Mouse (Mus musculus): ENCODE measurements around the gene Scmh1.

The Scmh1 gene

DNA sequence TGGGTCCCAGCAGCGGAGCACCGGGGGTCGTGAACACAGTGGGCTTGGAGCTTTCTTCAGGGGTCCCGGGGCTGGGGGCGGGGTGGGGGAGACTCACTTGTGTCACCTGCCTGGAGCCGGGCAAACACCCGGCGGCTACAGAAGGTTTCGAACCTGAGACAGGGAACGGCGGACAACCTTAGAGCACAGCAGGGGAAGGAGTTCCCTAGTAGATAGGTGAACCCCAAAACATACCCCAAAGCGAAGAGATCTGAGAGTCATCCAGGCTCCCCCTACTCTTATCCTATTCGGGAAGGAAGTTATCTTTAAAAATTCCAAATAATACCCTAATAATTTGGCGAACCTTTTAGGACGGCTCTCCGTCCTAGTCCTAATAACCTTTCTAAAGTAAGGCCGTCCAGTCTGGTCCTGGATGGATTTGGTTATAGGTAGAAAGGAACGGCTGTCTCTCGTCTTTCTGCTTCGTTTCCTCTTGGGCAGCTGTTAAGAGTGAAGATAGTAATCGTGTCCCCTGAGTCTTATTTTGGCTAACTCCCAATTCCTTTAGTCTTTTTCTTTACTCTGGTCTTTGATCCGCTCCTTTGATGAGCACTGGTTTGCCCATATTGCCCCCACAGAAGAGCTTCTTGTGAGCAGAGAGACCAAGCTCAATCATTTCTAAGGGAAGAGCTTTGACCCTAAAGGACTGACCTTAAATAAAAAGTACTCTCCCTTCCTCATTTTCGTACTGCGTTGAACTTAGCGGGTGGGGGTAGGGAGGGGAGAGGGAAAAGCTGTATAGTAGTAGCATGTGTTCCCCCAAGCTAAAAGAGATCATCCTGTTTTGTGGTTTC lies 941 bp downstream of the Scmh1 start:
- DNase-seq (ENCODE audit: low spot score), result no peak

- DNase-seq (ENCODE audit: low spot score), result no peak
Observed at GRCm38 (mm10) chr4:120406639-120407273, 1.7 kb downstream of the Scmh1 start.

DNA sequence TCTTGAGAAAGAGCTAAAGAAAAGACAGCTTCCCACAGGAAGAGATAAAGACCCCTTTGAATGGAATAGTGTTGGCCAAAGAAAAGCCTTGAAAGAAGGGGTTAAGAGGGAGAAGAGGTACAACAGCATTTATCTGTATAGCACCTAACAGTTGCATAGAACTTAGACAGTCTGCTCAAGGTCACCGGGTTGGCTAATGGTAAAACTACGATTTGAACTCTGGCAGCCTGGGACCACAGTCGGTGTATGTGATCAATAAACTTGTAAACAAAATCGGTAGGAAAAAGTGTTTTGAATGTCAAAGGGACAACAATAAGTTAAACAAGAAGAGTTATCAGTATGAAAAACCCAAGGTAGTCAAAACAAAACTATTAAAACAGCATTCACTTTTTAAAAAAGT lies 13.0 kb downstream of the Scmh1 start:
- DNase-seq (ENCODE audit: low spot score), result no peak

DNA sequence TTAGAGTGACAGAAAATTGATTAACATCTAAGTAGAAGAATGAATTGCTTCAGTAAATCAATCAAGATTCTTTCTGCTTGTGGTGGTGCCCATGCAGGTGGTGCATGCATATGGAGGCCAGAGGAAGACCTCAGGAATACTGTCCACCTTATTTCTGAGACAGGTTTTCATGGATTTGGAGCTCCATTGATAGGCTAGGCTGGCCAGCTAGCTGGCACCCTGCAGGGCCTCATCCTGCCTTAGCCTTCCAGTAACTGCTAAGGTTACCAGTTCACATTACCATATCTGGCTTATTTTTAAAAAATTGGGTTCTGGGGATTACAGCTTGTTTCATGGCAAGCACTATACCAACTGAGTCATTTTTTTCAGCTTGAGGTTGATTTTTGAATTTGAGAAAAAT lies 15.1 kb downstream of the Scmh1 start:
- no peak for DNase-seq (ENCODE audit: low spot score)

DNA sequence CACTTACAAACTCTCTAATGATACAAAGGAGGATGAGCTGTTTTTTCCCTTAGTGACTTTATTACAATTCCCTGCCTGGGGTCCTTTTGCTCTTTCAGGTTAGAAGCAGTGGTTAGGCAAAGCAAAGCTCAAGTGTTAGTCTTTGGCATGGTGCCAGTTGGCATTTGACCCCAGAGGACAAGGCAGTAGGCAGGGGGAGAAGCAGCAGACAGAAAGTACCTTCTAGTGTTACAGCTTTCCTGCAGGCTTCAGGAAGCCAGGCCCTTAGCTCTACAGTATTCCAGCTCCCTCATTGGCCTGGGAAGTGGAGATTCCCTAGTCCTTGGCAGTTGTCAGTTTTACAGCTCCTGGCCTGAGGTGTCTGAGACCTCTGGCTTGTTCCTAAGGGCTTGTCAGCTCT lies 15.6 kb downstream of the Scmh1 start:
- no peak for DNase-seq (ENCODE audit: low spot score)

DNA sequence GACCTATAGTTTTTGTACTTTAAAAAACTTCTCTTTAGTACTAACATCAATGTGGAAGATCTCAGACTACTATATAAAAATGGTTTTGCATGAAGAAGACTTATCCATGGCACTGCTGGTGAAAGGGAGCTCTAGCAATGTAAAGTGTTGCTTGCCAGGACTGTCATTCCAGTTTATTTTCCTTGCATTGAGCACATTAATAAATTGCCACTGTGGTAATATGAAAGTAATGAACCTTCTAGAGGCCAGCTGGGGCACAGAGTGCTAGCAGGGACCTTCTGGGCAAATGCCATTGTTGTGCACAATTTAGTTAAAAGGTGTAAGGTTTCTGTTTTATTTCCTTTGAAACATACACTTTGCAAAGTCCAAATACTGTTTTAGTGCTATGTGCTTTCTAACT lies 25.5 kb downstream of the Scmh1 start:
- no peak for DNase-seq (ENCODE audit: low spot score)

GRCm38 (mm10) chr4:120432599-120433373 lies 27.7 kb downstream of the Scmh1 start:
- DNase-seq (ENCODE audit: low spot score), result no peak

- DNase-seq (ENCODE audit: low spot score), result no peak
Observed at GRCm38 (mm10) chr4:120461741-120462140, 56.7 kb downstream of the Scmh1 start.

DNA sequence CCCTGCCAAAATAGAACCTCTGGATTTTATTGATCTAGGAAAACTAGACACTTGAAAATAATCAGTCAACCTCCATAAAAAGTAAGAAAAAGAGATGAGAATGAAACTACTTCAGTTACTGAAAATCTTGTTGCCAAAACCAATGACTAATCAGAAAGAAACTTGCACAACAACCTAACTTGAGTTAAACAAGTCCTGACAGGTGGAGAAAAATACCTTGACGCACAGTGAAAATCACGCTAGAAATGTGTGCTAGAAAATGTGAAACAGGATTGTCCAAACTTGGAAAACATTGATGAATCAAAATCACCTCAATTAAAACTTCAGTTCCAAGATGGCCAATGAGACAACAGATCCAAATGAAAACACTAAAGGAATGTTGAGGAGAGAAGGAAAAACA lies 67.9 kb downstream of the Scmh1 start:
- DNase-seq (ENCODE audit: low spot score), result no peak

GRCm38 (mm10) chr4:120487707-120488106 lies 82.6 kb downstream of the Scmh1 start:
- DNase-seq (ENCODE audit: low spot score), result no peak

DNA sequence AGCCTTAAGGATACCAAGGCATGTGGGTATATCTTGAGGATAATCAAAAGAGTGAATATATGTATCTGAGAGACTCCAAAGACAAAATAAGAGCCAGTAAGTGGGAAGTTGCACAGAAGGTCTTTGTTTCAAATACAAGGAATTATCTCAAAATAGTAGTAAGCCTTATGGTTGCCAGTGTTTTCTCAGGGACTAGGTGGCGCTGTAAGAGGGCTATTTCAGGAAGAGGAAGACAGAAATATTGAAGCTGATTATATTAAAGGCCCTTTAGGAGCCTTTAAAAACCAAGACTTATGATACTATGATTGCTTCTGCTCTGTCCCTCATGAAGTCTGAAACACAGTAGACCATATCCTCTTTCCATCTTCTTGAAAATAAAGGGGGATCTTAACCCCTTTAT lies 101.9 kb downstream of the Scmh1 start:
- DNase-seq (ENCODE audit: low spot score), result no peak

DNA sequence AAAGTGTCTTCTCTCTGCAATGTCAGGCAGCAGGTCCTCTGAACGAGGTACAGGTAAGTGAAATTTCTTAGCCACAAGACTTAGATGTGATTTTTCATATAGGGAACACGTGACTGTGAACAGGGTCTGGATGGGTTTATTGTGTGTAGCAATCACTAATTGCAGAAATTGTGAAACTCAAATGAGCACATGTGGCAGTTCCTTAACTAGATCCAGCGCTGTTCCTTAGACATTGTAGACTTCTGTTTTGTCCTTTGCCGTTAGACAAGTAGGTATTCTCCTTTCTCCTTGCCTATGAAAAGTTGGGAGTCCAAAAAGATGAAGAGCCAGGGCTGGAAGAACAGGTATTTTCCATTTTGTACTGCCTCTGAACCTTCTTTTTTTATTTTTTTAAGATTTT lies 106.1 kb downstream of the Scmh1 start:
- DNase-seq (ENCODE audit: low spot score), result no peak

DNA sequence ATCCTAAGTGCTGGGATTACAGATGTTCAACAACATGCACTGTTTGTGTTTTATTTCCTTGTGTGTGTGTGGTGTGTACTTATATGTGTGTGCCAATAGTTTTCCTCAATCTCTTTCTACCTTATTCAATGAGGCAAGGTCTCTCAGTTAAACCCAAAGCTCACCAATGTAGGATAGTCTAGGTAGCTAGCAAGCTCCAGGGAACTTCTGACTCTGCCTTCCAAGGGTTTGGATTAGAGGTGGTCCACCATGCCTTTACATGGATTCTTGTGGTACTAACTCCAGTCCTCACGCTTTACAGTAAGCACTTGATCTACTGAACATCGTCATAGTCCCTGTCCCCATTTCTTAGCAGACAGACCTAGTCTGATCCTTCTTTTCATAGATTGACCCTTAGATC lies 109.3 kb downstream of the Scmh1 start:
- no peak for DNase-seq (ENCODE audit: low spot score)

- peak; percentile 21 for DNase-seq (ENCODE audit: low spot score)
Observed at GRCm38 (mm10) chr4:120516491-120516890, 111.4 kb downstream of the Scmh1 start.

DNA sequence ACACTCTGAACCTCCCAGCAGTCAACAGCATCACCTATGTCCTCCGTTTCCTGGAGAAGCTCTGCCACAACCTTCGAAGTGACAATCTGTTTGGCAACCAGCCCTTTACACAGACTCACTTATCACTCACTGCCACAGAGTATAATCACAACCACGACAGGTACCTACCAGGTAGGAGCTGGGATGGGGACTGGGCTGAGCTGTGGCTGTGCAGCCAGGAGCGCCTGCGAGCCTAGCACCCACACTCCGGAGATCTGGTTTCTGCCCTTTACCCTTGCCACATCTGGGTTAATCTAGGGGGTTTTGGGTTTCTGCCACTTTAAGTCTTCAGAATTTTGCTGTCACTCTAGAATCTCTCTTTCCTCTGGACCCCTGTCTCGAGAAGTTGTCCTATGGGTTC lies 111.8 kb downstream of the Scmh1 start:
- no peak for DNase-seq (ENCODE audit: low spot score)

DNA sequence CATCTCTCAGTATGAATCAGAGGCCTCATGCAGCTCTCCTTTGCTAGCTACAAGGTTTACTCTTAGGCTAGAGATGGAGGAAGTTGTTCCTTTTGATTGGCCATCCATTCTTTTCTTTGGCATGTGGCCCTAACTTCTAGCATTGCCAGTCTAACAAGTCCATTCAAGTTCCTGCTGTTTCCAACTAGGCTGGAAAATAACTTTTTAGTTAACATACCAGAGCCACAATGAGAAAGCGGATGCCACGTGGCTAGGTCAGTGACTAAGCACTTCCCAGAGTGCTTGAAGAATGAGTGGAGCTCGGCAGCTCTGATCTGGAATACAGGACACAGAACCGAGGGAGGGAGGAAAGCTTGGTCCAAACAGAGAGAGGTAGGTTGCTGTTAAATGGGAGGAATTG lies 112.3 kb downstream of the Scmh1 start:
- DNase-seq (ENCODE audit: low spot score), result no peak

DNA sequence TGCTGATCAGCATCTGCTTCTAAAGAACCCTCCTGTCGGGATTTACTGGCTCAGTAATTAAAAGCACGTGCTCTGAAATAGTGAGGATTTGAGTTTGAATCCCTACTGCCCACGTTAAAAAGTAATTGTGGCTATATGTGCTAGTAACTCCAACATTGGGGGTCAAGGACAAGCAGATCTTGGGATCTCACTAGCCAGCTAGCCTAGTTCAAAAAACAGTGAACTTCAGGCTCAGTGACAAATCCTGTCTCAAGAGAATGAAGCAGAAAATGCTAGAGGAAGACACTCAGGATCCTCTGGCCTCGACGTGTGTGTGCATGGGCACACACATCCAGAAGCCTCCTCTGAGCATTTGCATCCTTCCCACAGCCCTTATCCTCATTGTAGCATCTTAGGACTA lies 116.7 kb downstream of the Scmh1 start:
- no peak for DNase-seq (ENCODE audit: low spot score)

DNA sequence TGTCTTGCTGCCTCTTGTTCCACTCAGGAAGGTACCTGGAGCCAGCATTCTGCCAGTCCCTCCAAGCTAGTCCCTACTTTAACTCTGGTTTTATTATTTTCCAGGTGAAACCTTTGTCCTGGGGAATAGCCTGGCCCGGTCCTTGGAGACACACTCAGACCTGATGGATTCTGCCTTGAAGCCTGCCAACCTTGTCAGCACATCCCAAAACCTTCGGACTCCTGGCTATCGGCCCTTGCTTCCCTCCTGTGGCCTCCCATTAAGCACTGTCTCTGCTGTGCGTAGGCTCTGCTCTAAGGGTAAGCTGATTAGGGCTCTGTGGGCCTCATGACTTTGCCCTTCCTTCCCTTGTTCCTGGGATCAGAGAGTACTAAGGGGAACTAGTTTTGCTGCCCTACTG lies 117.3 kb downstream of the Scmh1 start:
- DNase-seq (ENCODE audit: low spot score), result no peak

DNA sequence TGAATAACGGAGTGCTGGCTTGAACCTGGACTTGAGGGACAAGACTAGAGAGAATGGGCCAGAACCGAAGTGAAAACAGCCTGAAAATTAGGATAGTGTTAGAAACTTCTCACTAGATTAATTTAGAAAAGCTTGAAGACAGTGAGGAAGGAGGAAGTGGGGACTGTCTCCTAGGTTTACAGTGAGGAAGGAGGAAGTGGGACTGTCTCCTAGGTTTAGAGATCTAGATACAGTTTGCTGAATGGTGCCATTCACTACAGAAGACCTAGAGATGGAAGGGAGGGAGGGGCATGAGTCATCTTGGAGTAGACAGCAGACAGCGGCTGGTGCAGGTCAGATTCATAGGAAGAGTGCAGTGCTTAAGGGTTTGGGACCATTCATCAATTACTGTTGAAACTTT lies 118.0 kb downstream of the Scmh1 start:
- no peak for DNase-seq (ENCODE audit: low spot score)

GRCm38 (mm10) chr4:120528171-120528570 lies 123.1 kb downstream of the Scmh1 start:
- no peak for DNase-seq (ENCODE audit: low spot score)

- no peak for DNase-seq (ENCODE audit: low spot score)
Observed at GRCm38 (mm10) chr4:120531986-120532385, 126.9 kb downstream of the Scmh1 start, which contains the start of gene Slfnl1. TSS of gene Slfnl1 (plus strand) at chr4:120532231.

DNA sequence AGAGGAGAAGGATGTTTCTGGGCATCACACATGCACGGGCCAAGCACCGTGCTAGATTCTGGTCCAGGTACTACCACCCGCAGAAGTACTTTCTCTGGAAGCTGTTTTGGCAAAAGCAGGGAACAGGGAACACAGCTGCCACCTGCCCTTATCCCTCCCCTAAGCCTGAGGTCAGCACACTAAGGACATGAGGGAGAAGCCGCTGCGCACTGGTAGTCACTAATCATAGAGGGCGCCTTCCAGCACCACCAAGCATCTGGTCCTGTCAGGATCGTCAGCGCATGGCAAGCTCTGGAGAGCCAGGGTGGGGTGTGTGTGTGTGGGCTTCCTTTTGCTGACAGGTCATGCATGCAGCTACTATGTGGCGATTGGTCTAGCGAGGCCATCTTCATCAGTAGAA lies 133.6 kb downstream of the Scmh1 start:
- DNase-seq (ENCODE audit: low spot score), result no peak

- DNase-seq (ENCODE audit: low spot score), result no peak
Observed at GRCm38 (mm10) chr4:120544896-120545295, 139.8 kb downstream of the Scmh1 start.

Measured in ovary, adult 18-20 months (tissue).